Mouse (Mus musculus): Measurements from ENCODE around the gene Ascl1.

The Ascl1 gene

DNA sequence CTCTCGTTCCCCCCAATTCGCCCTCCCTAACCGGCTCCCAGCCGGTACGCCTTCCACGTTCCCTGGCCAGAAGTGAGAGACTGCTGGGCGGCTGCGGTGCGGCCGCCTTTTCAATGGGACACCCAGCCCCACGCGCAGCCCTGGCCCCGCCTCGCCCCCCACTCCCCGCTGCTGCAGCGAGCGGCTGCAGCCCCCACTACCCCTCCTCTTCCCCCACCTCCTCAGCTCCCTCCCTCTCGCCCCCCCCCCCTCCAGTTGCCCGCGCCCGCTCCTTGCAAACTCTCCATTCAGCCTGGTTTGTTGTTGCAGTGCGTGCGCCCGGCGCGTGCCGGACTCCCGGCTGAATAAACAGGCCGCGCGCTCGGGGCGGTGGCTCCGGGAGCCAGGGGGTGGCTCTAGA, at the start of gene Ascl1:
Gene Ascl1, minus strand, starts transcription at position 85 of the 400 bp plus-strand sequence.
- DNase-seq (ENCODE audit: low spot score): no peak

DNA sequence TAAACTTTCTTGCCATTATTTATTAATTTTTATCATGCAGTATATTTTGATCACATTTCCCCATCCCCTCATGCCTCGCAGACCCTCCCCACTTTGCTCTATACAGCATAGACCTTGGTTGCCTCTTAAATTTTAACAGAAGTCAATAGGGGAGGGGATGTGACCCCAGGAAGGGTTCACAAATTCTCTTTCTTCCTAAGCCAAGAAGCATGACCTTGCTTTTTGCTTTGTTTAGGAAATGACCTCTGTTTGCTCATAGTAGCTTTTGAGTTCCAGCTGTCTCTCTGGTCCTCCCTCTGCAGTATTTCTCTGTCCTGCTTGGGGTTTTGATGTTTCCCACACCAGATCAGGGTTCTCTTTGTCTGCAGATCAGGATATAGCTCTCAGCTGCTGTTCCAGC, 40.7 kb upstream of the Ascl1 start:
- no peak for DNase-seq (ENCODE audit: low spot score)

DNA sequence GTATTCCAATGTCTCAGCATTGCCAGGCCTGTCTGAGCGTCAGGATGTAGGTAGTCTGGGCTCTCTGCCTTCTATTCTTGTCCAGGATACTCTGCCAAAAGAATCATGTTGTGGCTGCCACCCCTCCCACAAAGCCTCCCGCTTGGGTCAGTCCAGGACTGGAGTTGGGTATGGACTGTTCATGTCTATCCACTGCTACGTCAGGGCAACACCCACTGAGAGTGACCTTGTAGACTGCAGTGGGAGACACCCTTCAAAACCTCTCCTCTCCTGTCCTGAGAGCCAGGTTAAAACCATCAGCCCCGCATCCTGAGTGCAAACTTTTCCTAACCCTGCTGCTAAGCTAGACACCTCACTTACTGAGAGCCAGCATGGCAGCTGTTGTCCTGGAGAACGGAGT, 28.2 kb upstream of the Ascl1 start, which contains the start of gene Pah:
Gene Pah, plus strand, starts transcription at position 150 of the 400 bp plus-strand sequence.
- no peak for DNase-seq (ENCODE audit: low spot score)

DNA sequence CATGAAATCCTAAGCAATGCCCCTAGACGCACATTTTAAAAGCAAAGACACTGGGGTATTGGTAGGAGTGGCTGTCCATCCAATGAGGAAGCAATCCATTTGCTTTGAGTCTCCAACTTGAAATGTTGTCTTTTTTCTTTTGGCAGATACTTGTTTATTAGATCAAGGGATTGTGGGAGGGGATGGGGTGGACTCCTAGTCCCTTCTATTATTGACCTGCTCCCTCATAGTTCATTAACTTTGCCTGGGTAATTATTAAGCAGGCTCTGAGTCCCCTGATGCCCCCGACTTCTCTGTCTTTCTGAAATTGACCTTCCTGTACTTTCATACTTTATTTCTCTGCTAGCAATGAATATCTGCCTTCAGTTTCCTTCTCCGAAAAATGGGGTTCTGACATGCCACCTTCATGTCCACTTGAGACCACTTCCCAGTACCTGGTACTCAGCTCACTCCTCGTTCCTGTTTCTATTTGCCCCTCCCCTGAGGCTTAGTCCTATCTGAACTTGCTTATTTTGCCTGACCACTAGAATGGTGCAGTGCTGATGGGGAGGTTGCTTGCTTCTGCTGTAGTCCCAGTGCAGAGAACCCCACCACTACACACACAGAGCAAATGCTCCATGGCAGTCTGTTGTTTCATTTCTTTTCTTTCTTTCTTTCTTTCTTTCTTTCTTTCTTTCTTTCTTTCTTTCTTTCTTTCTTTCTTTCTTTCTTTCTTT, 27.1 kb upstream of the Ascl1 start:
- DNase-seq (ENCODE audit: low spot score): no peak

DNA sequence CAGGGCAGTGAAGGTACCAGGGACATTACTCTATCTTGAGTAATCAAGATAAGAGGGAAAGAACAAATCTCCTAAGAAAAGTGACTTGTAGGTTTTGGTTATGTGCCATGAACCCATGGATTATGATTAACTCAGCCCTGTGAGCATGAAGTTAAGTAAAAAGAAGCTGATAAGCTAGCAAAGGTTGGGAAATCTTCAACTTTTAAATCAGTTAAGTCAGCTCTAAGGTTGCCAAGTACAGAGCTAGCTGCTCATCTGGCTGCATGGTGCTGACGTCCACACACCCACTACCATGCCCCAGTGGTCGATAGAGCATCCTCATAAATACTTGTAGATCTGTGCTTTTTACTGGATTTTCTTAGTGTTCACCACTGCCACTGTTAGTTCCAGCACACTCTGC, 25.1 kb upstream of the Ascl1 start:
- DNase-seq (ENCODE audit: low spot score): no peak

DNA sequence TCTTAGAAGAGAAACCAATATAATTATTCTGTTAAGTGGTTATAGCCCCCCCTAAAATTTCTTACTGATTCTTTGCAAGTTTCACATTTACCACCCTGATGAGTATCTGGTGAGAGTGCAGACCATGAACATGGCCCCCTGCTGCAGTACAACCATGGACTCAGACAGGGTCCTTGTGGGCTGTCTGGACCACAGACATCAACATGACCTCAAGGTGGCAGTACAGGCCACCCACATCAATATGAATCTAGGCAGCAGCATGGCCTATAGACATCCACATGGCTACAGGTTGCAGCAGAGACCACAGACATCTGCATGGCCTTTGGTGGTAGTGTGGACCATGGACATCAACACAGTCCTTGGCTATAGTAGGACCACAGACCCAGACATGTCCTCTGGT, 19.6 kb upstream of the Ascl1 start:
- no peak for DNase-seq (ENCODE audit: low spot score)

DNA sequence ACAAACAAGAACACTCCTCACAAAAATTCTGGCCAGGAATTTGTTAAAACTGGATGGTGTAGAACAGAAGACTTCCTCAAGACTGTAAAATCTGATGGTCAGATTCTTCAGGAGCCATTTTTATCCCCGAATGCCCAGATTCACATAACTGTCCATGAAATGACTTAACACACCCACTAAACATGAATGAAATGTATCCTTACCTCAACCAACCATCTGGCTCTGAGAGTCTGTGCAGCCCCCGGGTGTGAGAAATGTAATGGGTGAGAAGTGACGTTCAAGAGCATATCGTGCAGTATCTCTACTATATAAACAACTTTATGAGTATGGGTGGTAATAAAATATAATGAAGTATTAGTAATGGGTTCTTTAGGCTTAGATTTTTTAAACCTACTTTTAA, 15.1 kb upstream of the Ascl1 start:
- no peak for DNase-seq (ENCODE audit: low spot score)

DNA sequence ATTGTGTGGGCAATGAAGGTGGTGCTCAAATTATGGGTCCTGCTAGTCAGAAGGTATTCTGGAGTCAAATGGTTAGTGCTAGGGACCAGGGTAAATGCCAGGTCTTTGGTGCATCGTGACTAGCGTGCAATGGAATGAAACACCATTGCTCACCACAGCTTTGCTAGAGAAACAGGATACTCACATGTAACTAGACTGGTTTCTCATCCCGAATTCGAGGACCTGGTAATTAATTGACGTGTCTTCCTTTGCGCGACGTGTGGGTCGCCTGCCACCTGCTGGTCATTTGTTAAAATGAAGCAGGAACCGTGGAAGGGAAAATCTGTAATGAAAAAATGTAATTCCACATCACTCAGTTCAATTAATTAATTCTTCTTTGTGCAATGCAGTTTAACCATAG, 10.5 kb upstream of the Ascl1 start:
- DNase-seq (ENCODE audit: low spot score): peak; percentile 50

DNA sequence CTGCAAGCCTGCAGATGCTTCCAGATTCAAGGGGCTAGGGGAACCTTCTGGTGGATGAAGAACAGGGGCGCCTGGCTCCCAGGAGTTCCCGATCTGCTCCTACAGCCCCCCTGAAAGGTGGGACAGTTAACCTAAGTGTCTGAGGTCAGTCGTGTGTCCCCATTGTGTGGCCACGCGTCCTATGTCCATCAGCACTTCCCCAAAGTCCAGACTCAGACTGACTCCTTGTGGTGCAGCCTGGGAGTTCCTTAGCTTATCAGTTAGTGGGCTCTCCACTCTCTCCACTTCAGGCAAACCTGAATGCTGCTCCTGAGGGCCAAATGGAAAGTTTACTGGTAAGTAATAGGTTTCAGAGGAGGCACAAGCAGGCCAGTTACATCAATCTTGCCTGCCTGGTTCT, 8.8 kb upstream of the Ascl1 start:
- no peak for DNase-seq (ENCODE audit: low spot score)

DNA sequence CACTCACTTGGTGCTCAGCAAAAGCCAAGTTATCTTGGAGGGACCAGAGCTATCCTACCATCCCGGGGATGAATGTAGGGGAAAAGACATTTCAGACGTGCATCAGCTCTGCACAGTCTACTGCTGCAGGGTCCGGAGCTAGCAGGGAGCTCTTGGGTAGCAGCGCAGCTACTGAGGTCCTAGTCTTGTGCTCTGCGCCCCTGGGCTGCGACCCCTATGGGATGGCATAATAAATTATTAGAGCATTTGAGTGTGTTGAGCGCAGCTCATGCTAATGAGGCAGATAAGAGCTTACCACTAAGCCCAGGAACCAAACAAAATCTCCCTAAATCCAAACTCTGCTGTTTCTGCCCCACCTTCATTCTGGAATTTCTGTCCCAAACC, 8.2 kb upstream of the Ascl1 start:
- no peak for DNase-seq (ENCODE audit: low spot score)

DNA sequence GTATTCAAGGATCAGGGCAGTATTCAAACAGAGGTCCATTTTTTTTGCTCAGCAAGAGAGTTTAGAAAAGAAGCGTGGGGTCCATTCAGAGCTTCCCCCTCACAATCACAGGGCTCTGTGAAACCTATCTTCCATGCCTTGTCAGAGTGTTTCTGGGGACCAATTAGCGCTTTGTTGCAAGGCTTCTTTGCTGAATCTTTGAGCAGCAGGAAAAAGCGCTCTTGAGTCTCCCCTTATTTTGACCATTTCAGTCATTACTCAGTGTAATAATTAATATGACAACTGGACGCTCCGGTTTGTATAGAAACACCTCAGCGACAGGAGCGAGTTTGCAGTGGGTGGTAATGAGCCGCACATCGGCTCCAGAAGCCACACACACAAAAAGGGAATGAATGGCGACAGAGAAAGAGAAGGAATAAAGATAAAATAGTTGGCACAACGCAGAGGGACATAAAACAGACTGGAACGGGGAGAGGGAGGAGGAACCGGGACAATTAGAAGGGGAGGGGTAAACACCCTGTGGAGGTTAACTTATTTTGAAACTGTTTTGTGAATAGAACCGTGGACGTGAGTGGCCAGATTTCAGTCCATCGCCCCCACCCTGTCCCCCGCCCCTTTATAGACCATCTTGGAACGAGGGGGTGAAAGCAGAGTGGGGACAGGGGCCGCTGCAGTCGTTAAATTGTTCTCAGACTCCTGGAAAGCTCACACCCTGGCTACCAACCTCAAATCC, 7.6 kb upstream of the Ascl1 start:
- DNase-seq (ENCODE audit: low spot score): no peak

DNA sequence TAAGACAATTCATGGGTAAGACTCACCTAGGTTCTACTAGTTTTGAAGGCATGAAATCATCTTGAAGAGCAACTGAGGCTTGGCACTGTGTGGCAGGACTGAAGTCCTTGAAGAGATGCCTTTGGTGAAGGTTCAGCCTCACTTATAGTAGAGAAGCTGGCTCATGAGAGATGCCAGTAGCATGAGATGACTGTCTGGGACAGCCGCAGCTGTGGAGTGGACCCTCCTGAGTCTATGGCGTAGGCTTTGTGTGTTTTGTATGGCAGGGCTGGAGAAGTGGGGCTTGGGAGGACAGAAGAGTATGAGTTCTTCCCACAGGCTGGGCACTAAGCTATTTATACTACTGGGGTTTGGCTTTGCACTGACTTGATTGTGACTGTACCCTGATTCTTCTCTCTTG, 3.6 kb upstream of the Ascl1 start:
- DNase-seq (ENCODE audit: low spot score): no peak

DNA sequence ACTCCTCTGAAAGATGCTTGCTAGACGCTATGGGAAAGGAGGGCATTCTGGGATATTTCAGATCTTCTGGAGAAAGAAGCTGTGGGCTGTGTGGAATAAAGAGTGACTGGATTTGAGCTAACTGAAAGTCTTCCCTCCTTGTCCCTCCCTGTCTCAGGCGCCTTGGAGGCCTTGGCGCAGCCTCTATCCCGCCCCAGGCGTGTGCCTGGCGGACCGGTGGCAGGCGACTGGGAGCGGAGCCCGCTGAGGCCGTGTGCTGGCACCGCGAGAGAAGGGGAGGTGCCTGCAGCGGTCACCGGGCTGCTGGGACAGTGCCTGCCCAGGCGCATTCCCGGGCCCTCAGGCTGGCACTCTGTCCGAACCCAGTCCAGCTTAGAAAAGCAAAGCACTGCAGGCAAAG, 1.1 kb upstream of the Ascl1 start:
- DNase-seq (ENCODE audit: low spot score): no peak

DNA sequence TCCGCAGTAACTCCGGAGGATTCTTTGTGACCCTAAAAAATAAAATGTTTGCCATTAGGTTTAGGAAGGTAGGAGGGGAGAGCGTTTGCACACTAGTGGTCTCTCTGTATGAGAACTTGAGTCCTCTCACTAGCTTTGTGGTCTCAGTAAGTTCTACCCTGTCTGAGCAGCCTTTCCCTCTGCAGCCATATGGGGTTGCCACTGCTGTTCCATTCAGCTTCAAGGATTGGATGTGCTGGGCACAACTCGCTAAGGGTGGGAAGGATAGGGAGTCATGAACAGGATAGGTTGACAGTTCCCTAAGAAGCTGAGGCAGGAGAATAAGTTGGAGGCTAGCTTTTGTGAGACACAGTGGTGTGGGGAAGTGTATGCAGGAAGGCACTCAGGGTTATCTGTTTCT, 716 bp upstream of the Ascl1 start:
- no peak for DNase-seq (ENCODE audit: low spot score)

DNA sequence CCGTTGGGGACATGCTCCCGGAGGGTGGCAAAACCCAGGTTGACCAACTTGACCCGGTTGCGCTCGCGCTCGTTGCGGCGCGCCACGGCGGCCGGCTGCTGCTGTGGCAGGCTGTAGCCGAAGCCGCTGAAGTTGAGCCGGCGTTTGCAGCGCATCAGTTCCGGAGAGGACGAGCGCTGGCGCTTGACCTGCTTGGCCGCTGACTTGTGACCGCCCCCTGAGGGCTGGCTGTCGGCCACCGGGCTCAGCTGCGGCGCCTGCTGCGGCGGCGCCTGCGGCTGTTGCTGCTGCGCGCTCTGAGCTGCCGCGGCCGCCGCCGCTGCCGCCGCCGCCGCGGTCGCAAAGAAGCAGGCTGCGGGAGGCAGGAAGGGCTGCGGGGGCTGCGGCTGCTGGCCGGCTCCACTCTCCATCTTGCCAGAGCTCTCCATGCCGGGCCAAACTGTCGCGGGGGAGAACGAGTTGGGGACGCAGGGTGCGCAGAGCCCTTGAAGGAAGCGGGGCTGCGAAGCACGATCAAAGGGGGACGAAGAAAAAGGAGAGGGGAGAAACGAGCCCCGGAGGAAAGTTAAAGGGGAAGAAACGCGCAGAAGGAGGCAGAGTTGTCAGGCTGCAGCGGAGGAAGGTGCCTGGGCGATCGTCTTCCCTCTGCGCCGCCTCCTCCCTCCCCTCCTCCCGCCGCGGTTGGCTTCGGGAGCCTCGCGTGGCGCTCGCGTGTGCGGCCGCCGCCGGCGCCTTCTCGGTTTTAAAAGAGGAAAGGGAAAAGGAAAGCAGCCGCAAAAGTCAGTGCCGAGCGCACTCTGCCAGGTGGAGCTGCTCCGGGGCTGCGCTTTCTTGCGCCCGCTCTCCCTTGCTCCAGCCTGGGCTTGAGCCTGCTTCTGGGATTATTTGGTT, 554 bp downstream of the Ascl1 start:
- no peak for DNase-seq (ENCODE audit: low spot score)

DNA sequence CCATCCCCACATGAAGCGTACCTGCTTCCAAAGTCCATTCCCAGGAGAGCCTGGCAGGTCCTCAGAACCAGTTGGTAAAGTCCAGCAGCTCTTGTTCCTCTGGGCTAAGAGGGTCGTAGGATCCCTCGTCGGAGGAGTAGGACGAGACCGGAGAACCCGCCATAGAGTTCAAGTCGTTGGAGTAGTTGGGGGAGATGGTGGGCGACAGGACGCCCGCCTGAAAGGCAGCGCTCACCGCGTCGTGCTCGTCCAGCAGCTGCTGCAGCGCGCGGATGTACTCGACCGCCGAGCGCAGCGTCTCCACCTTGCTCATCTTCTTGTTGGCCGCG, 1.2 kb downstream of the Ascl1 start:
- no peak for DNase-seq (ENCODE audit: low spot score)

DNA sequence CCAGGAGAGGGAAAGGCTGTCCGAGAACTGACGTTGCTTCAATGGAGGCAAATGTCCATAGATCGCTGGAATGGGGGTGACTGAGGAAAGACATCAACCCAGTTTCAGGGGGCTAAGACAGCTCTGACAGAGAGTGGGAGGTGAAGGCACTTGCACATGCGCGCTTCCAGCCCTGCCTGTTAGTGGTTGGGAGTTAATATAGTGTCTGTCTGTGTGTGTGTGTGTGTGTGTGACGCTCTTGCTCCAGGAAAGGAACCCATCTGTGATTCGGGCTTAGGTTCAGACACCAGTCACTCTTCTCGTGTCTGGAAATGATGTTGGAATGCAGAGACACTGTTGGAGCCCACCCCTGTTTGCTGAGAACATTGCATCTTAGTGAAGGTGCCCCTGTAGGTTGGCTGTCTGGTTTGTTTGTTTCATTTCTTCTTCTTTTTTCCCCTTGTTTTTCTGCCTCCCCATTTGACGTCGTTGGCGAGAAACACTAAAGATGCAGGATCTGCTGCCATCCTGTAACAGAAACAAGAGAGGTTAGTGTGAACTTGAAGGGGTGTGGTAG, 1.9 kb downstream of the Ascl1 start:
- DNase-seq (ENCODE audit: low spot score): no peak

DNA sequence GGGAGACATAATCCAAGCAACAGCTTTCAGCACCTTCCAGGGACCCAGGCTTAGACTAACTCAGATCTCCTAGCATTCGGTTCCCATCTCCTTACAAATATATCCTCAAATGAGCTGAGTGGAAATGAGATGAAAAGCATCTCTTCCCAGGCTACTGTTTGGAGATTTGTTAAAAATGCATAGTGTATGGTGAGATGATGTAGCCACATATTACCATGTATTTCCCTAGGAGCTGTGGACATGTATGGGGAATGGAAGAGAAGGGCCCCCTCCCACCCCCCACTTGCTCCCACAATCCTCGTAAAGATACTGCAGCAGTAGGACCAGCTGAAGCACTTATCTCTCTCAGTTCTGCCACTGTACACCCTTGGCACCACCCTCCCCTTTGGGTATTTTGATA, 3.1 kb downstream of the Ascl1 start:
- DNase-seq (ENCODE audit: low spot score): no peak

DNA sequence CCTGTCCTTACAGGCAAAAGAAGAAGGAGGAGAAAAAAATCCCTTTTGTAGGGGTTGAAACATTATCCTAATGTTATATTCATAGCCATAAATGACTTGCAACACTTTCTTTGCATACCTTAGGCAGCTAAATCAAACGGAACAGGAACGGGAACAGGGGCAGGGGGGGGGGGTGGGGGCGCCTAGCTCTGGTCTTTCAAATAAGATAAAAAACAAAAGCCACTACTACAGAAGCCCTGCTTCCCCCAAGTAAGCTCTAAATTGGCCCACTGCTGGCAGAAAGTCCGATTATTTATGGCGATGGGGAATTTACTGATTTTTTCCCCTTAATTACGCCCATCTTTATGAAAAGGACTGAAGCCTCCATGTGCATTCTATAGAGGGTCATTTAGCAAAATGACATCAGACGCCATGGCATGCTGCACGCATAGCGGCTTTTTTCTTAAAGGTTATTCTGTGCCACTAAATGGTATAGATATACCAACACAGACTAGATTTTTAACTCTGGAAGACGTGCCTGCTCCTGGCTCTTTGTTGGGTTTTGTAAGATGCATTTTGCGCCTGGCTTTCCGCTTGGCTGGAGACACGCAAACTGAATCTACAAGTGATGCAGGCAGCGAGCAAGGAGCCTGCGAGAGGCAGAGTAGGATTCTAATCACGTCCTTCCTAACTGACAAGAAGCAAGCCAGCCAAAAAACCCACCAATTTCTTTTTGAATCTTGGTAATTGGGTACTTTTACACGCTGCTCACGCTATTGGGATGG, 4.0 kb downstream of the Ascl1 start:
- no peak for DNase-seq (ENCODE audit: low spot score)

DNA sequence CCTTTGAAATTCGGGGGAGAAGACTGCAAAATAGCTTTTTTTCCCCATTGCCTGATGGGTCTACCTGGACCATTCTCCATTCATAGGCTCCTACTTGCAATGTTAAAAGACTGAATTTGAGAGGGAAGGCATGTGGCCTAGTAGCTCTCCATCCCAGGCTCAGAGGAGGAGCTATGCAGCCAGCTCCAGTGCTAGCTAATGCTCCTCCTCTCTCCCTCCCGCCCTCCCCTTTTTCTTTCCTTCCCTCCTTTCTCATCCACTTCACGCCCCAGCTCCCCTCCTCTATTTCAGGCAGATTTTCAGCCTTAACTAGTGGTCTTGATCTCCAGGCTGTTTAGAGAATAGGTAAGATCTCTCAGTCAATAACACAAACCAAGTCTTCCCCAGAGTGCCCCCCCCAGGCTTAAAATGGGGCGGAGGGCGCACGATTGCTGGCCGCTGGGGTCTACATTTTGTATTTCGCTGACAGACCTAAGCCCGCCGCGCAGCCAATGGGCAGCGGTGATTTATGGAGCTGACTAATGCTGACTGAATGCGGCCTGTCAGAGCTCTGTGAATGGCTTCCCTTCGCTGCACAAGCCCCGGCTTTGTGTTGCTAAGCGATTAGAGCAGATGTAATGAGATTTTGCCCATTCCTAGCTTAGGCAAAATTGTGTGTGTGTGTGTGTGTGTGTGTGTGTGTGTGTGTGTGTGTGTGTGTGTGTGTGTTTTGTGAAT, 4.9 kb downstream of the Ascl1 start:
- no peak for DNase-seq (ENCODE audit: low spot score)
